ENCODE assay signal across 9 mouse cellular contexts in genomic region chr11:98931513-98932292, GRCm38 (mm10). TPM values are rescaled to one million over a fixed set of nuclear protein-coding genes. Genes with fewer than 3 reads are reported as not detected.
DNase-seq lines count a peak whose midpoint lies in the region; ATAC-seq lines count a peak whose summit lies in the region.
"Had no signal": no experiment of that assay in that cellular context is flagged by ENCODE, and none has a peak within 500 bp of the region (broad histone marks: within the 10 kb centered on the region; RNA-seq: fewer than 3 reads in every experiment).

No protein-coding gene starts in this region.

- peaks cover 97% of the 10 kb centered on the region for H3K4me1 ChIP-seq in lung, embryonic 15.5 days
- peaks cover 63 to 72% of the 10 kb centered on the region in 2 experiments for H3K4me1 ChIP-seq in heart, embryonic 14.5 days (ENCODE audit: control insufficient read depth in 2 of 2, insufficient read depth in 2 of 2, low read length in 2 of 2)
- H3K4me1 ChIP-seq in limb, embryonic 12.5 days (replicated peaks): peaks cover 96% of the 10 kb centered on the region

- no peaks in the 10 kb centered on the region for H3K36me3 ChIP-seq in lung, embryonic 15.5 days
- H3K36me3 ChIP-seq in heart, embryonic 14.5 days (ENCODE audit: control insufficient read depth, insufficient read depth, low read length): 0 out of 2 replicates have a peak, but pooled peaks cover 4% of the 10 kb centered on the region
- H3K36me3 ChIP-seq in limb, embryonic 12.5 days: peaks cover 5% of the 10 kb centered on the region; the same call in 1 of the 2 replicates
- H3K36me3 ChIP-seq: liver, embryonic 13.5 days had no signal

- no peaks in the 10 kb centered on the region for H3K27me3 ChIP-seq in lung, embryonic 15.5 days
- no peaks in the 10 kb centered on the region for H3K27me3 ChIP-seq in heart, embryonic 14.5 days (ENCODE audit: control insufficient read depth, insufficient read depth, low read length)
- H3K27me3 ChIP-seq in limb, embryonic 12.5 days: no peaks in the 10 kb centered on the region

- ATAC-seq in lung, embryonic 15.5 days (ENCODE audit: borderline replicate concordance, extremely low read depth, low FRiP score, low TSS enrichment): peak; percentile 11; the same call in 1 of the 2 replicates
- no peak for ATAC-seq in heart, embryonic 14.5 days (ENCODE audit: insufficient number of reproducible peaks, insufficient read depth, low FRiP score, low read depth)
- ATAC-seq in limb, embryonic 12.5 days (ENCODE audit: insufficient number of reproducible peaks, insufficient read depth, low FRiP score, low TSS enrichment, low read depth): no peak

- no peaks in the 10 kb centered on the region for H3K9me3 ChIP-seq in lung, embryonic 15.5 days
- no peaks in the 10 kb centered on the region for H3K9me3 ChIP-seq in heart, embryonic 14.5 days (ENCODE audit: control insufficient read depth, low read length)
- H3K9me3 ChIP-seq in limb, embryonic 12.5 days: no peaks in the 10 kb centered on the region
- H3K9me3 ChIP-seq: liver, embryonic 13.5 days had no signal

- H3K9ac ChIP-seq in lung, embryonic 15.5 days: no peak overlapping the region
- H3K9ac ChIP-seq in heart, embryonic 14.5 days (ENCODE audit: low read length): peak overlapping the region; percentile 92
- no peak overlapping the region for H3K9ac ChIP-seq in limb, embryonic 12.5 days (replicated peaks)
- H3K9ac ChIP-seq: liver, embryonic 13.5 days had no signal

- 15% methylated on average over 7 of the region's 7 CpGs for WGBS in lung, embryonic 15.5 days
- WGBS in heart, embryonic 14.5 days: 8% methylated on average over 7 of the region's 7 CpGs
- 14% methylated on average over 7 of the region's 7 CpGs for WGBS in limb, embryonic 12.5 days

- peak overlapping the region; percentile 63 for H3K4me2 ChIP-seq in lung, embryonic 15.5 days
- peak overlapping the region; percentile 69 for H3K4me2 ChIP-seq in heart, embryonic 14.5 days (ENCODE audit: low read length)
- peak overlapping the region; percentile 92 for H3K4me2 ChIP-seq in limb, embryonic 12.5 days
- H3K4me2 ChIP-seq: liver, embryonic 13.5 days had no signal

- no peak overlapping the region for H3K4me3 ChIP-seq in lung, embryonic 15.5 days
- H3K4me3 ChIP-seq in heart, embryonic 14.5 days (ENCODE audit: control insufficient read depth in 1 of 2, insufficient read depth in 1 of 2, low read depth in 1 of 2, low read length in 2 of 2): no peak overlapping the region; a peak in 1 of 4 replicates
- H3K4me3 ChIP-seq in limb, embryonic 12.5 days (replicated peaks): no peak overlapping the region
- H3K4me3 ChIP-seq: liver, embryonic 13.5 days had no signal

- DNase-seq in lung, adult 18-20 months: no peak
- peak; percentile 68 for DNase-seq in cerebellum, adult 9-10 months
- no peak for DNase-seq in frontal cortex, adult 2 months (ENCODE audit: extremely low spot score in 1 of 2, low spot score in 1 of 2)
- no peak for DNase-seq in layer of hippocampus, adult 9-11 months
- DNase-seq in frontal cortex, postnatal 14 days (ENCODE audit: low spot score in 2 of 2): no peak
- DNase-seq: liver, embryonic 13.5 days had no signal

- H3K27ac ChIP-seq in lung, embryonic 15.5 days: peak overlapping the region; percentile 95
- peak overlapping the region; percentile 97 to 100 for H3K27ac ChIP-seq in heart, embryonic 14.5 days (replicated peaks in 1 of 2; ENCODE audit: control insufficient read depth in 1 of 2, insufficient read depth in 1 of 2, low read depth in 2 of 2, low read length in 2 of 2)
- peak overlapping the region; percentile 86 for H3K27ac ChIP-seq in limb, embryonic 12.5 days
- H3K27ac ChIP-seq: liver, embryonic 13.5 days had no signal

RNA-seq across cellular contexts. Expression of gene Rara, which starts 4.1 kb away (rescaled TPM):
- 36.5 and 38.4 TPM in 2 replicates for polyA plus RNA-seq in lung, embryonic 15.5 days (2015; fragmentation: Nextera tagmentation; extraction: Ambion mirVana)
- 31.4 and 33.4 TPM in 2 replicates for polyA plus RNA-seq in heart, embryonic 14.5 days (2014; fragmentation: Nextera tagmentation; extraction: Ambion mirVana)
- 47.1 TPM in 2 replicates for polyA plus RNA-seq in limb, embryonic 12.5 days (2016; fragmentation: Nextera tagmentation; extraction: Ambion mirVana)
- 6.4 and 7.9 TPM in 2 replicates for polyA plus RNA-seq in frontal cortex, adult 2 months (2012; rRNA removed)

RNA-seq across cellular contexts. Expression of gene Cdc6, which starts 24.1 kb away (rescaled TPM):
- 41.3 and 42.5 TPM in 2 replicates for polyA plus RNA-seq in lung, embryonic 15.5 days (2015; fragmentation: Nextera tagmentation; extraction: Ambion mirVana)
- polyA plus RNA-seq in heart, embryonic 14.5 days (2014; fragmentation: Nextera tagmentation; extraction: Ambion mirVana): 15.6 and 17.5 TPM in 2 replicates
- 44.8 and 48.5 TPM in 2 replicates for polyA plus RNA-seq in limb, embryonic 12.5 days (2016; fragmentation: Nextera tagmentation; extraction: Ambion mirVana)
- polyA plus RNA-seq in frontal cortex, adult 2 months (2012; rRNA removed): 0.62 and 0.67 TPM in 2 replicates

RNA-seq across cellular contexts. Expression of gene Gjd3, which starts 51.1 kb away (rescaled TPM):
- 0.20 and 0.61 TPM in 2 replicates for polyA plus RNA-seq in lung, embryonic 15.5 days (2015; fragmentation: Nextera tagmentation; extraction: Ambion mirVana)
- polyA plus RNA-seq in heart, embryonic 14.5 days (2014; fragmentation: Nextera tagmentation; extraction: Ambion mirVana): 1.00 and 2.3 TPM in 2 replicates
- 0.51 TPM in 1 of 2 replicates, not detected in the other for polyA plus RNA-seq in limb, embryonic 12.5 days (2016; fragmentation: Nextera tagmentation; extraction: Ambion mirVana)
- 2.9 and 3.3 TPM in 2 replicates for polyA plus RNA-seq in frontal cortex, adult 2 months (2012; rRNA removed)
- polyA plus RNA-seq: liver, embryonic 13.5 days had no signal
